Mouse (Mus musculus): Measurements from ENCODE around the gene Gm10638.

Gene Gm10638

GRCm38 (mm10) chr8:86728224-86728950 is 17.1 kb upstream of the Gm10638 start:
- POLR2A ChIA-PET, result interaction anchor here in 3 of 4 experiments (0.8 to 3.0 kb wide), 18 partner anchors 8 to 176 kb away, joined by 3 to 31 read pairs (median 4); partner anchors contain the start of genes Gm10638 (in 3 of the 3) and Siah1a (in 2 of the 3)

DNA sequence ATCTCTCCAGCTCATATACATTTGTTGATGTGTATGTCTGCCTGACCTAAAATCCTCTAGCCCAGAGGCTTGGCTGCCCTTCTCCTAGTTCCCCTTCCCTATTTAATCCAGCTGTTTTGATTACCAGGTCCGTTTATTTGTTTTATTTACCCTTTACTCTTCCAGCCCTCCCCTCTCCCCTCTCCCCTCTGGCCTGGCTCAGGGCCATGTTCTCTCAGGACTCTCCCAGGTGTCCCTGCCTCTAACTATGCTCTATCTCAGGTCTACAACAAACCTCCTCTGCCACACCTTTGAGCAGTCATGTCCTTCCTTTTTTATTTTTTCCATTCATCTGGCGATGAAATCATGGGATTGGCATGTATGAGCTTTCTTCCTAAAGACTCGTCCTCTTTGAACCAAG is 15.2 kb upstream of the Gm10638 start:
- POLR2A ChIA-PET, result interaction anchor here (0.6 to 2.2 kb wide), 9 partner anchors 9 to 1510 kb away, joined by 3 to 20 read pairs (median 5); partner anchors contain the start of genes Gm10638 (in 2 of the 4) and Siah1a (in 2 of the 4)
- CTCF ChIA-PET, result interaction anchor here in 1 of 4 experiments (0.5 kb wide), 1 partner anchor 1253 kb away, joined by 7 read pairs; no protein-coding TSS in a partner anchor

More at GRCm38 (mm10) chr8:86728224-86728950, 17.1 kb upstream of the Gm10638 start:
- CTCF ChIA-PET, result interaction anchor here in 2 of 4 experiments (0.6 to 1.4 kb wide), 4 partner anchors 43 to 740 kb away, joined by 3 read pairs; no protein-coding TSS in a partner anchor

DNA sequence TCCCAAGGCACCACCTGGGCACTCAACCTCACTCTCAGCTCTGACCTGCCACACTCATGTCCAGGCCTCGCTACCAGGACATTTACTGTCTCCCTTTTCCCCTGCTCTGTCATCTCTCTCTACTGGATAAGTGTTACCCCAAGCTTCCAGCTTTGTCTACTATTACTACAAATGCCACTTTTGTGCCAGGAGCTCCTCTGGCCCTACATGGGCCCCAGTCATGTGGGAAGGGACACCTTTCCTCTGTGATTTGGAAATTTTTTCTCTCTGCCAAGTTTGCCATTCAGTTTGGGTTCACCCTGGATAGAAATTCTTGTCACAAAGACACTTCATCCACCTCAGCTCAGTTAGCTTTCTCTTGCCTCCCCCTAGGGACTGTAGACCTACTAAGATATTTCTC is 14.6 kb upstream of the Gm10638 start:
- ChIA-PET CTCF (interaction anchor here in 1 of 4 experiments (0.5 to 0.6 kb wide), 4 partner anchors 54 to 1802 kb away, joined by 4 to 7 read pairs (median 4); no protein-coding TSS in a partner anchor), POLR2A (interaction anchor here in 3 of 4 experiments (0.8 to 2.2 kb wide), 9 partner anchors 10 to 1490 kb away, joined by 3 to 20 read pairs (median 4); partner anchors contain the start of genes Gm10638 (in 2 of the 3) and Siah1a (in 2 of the 3))

GRCm38 (mm10) chr8:86734171-86734570 is 11.3 kb upstream of the Gm10638 start:
- CTCF ChIA-PET, result interaction anchor here in 2 of 4 experiments (1.1 kb wide), 2 partner anchors 169 to 174 kb away, joined by 3 to 11 read pairs; no protein-coding TSS in a partner anchor
- POLR2A ChIA-PET, result interaction anchor here in 3 of 4 experiments (0.9 to 5.6 kb wide), 9 partner anchors 11 to 41 kb away, joined by 3 to 46 read pairs (median 5); partner anchors contain the start of genes Gm10638 (in 3 of the 3) and Siah1a (in 3 of the 3)

- ChIA-PET CTCF (interaction anchor here in 3 of 4 experiments (0.7 to 1.1 kb wide), 3 partner anchors 108 to 174 kb away, joined by 3 to 11 read pairs (median 3); no protein-coding TSS in a partner anchor), POLR2A (interaction anchor here in 3 of 4 experiments (0.7 to 5.6 kb wide), 14 partner anchors 8 to 174 kb away, joined by 3 to 46 read pairs (median 4); partner anchors contain the start of genes Gm10638 (in 3 of the 3) and Siah1a (in 3 of the 3))
Observed at GRCm38 (mm10) chr8:86734954-86735353, 10.5 kb upstream of the Gm10638 start.

GRCm38 (mm10) chr8:86735446-86736111 is 9.9 kb upstream of the Gm10638 start:
- ChIA-PET CTCF (interaction anchor here in 1 of 4 experiments (0.7 kb wide), 1 partner anchor 107 kb away, joined by 3 read pairs; no protein-coding TSS in a partner anchor), POLR2A (interaction anchor here in 3 of 4 experiments (0.6 to 5.6 kb wide), 19 partner anchors 9 to 173 kb away, joined by 3 to 46 read pairs (median 4); partner anchors contain the start of genes Gm10638 (in 3 of the 3) and Siah1a (in 3 of the 3))

DNA sequence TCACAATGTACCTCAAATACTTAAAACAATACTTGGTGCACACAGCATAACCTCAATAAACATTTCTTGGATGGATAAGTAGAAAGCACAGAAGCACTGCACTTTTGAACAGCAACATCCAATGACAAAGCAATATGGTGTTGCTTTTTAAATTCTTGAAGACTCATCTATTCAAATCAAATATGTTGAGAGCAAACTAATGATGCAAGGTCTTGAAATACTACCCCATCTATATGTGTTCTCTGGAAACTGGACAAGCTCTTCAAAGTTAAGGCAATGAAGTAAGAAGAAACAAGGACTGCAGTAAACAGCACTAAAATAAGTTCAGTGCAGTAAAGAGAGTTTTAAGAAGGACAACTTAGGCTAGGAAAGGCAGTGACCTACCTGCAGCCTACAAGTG is 4.6 kb upstream of the Gm10638 start:
- ChIA-PET CTCF (interaction anchor here in 1 of 4 experiments (0.5 to 0.6 kb wide), 2 partner anchors 111 to 168 kb away, joined by 3 read pairs; no protein-coding TSS in a partner anchor), POLR2A (interaction anchor here in 2 of 4 experiments (1.2 to 7.6 kb wide), 4 partner anchors 13 to 38 kb away, joined by 3 to 92 read pairs (median 18); no protein-coding TSS in a partner anchor)

DNA sequence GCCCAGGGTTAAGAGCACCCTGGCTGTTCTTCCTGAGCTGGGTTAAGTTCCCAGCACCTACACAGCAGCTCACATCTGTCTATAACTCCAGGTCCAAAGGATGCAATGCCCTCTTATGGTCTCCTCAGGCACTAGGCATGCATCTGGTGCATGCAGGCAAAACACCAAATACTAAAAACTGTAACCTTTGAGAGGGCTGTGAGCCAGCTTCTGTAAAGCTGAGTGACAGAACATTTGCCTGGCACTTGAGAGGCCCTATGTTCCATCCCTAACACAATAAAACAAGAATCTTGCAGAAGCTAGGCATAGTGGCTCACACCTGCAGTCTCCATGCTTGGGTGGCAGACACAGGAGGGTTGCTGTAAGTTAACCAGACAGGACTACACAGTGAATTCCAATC is 3.9 kb upstream of the Gm10638 start:
- POLR2A ChIA-PET, result interaction anchor here in 2 of 4 experiments (1.2 to 7.6 kb wide), 6 partner anchors 13 to 38 kb away, joined by 3 to 92 read pairs (median 15); no protein-coding TSS in a partner anchor
- CTCF ChIA-PET, result interaction anchor here in 1 of 4 experiments (0.6 kb wide), 1 partner anchor 110 kb away, joined by 3 read pairs; no protein-coding TSS in a partner anchor

DNA sequence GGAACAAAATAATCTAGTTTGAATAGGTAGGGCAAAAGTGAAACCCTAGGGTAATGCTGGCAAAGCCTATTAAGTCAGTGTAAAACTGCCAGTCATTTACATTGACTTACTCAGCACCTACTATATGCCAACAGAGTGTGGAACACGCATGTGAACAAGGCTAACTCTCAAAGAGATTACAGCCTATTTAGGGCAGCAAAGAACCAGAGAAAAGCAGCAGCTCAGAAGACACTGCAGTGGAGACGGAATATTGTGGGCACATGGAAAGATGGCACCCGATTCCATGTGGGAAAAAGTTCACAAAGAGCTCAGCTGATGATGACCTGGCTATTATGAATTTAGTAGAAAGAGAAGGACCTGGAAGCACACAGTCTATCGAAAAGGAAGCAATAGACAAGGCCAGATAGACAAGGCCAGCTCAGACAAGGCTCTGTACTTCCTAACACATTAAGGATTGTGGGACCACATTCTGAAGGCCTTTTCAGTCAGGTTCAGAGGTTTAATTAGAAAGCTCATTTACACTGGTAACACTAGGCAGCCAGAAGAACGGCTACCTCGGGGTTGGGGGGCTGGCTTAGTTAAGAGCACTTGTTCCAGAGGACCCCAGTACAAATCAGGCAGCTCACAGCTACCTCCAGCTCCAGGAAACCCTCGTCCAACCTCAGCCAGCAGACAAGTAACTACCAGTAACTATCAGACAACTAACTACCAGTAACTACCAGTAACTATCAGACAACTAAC is 2.7 kb upstream of the Gm10638 start:
- CTCF ChIA-PET, result interaction anchor here in 1 of 4 experiments (0.7 kb wide), 1 partner anchor 73 kb away, joined by 3 read pairs; no protein-coding TSS in a partner anchor
- POLR2A ChIA-PET, result interaction anchor here in 3 of 4 experiments (0.6 to 7.6 kb wide), 11 partner anchors 8 to 40 kb away, joined by 3 to 92 read pairs (median 4); no protein-coding TSS in a partner anchor

DNA sequence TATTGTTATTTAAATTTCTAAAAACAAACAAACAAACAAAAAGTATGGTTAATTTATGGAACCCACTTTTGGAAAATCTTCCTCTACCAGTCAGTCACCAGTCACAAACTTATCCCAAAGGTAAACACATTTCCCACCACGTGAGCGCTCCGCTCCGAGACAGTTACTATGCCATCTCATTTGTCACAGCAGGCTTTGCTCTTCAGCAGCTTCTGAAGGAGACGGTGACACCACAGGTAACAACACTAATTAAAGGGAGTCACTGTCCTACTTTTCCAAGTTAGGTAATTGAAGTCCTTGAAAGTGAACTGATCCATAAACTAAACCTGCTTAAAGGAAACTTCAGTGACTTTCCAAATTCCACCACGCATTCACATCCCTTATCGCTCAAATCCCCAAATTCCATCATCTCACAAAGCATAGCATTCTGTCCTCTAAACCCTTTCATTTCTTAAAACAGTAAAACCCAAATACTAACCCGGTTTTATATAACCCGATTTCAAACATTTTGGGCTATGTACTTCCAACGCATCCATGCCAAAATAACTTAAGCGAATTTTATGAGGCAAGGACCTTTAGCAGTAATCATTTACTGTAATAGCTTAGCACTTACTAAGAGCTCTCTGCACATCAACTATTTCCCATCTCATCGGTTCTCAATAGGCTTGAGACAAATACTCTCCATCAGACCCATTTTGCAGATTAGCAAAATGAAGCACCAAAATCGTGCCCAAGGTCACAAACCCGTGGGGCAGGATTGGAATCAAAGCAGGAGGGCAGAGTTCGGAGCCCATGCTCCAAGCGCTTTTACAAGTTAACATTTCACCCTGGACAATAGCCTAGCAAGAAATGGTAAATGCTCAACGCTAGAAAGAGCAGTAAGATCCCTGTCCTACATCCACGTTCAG is 932 bp upstream of the Gm10638 start:
- POLR2A ChIA-PET, result interaction anchor here (0.6 to 7.6 kb wide), 42 partner anchors 9 to 1272 kb away, joined by 3 to 92 read pairs (median 6); partner anchors contain the start of gene N4bp1 (in 1 of the 4)

DNA sequence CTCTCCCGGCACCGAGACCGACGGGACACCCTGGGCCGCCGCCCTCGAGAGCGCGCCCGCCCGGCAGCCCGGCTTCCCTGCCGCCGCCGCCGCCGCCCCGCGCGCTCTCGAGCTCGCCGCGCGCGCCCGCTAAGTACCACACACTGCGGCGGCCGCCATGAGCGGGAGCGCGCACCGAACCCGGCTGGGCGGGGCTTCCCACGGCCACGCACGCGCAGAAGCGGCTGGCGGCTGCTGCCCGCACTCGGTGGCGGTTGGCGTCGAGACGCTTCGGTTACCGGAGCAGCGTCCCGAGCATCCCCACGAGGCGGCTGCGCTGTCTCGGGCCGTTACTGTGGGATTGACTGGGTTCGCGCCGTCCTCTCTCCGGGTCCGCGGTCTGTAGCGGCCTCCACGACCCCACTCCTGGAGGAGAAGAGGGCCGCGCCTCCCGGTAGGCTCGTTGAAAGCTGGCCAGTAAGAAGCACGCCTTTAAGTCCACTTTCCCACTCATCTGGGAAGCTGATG is 489 bp downstream of the Gm10638 start:
- ChIA-PET CTCF (interaction anchor here in 2 of 4 experiments (0.7 to 1.7 kb wide), 4 partner anchors 29 to 162 kb away, joined by 3 to 4 read pairs (median 4); no protein-coding TSS in a partner anchor), POLR2A (interaction anchor here (0.6 to 7.6 kb wide), 56 partner anchors 8 to 1842 kb away, joined by 3 to 92 read pairs (median 5); partner anchors contain the start of gene N4bp1 (in 1 of the 4))

More for the DNA sequence above, 932 bp upstream of the Gm10638 start:
- CTCF ChIA-PET, result interaction anchor here in 2 of 4 experiments (1.2 to 1.7 kb wide), 2 partner anchors 11 to 164 kb away, joined by 3 to 4 read pairs; no protein-coding TSS in a partner anchor

DNA sequence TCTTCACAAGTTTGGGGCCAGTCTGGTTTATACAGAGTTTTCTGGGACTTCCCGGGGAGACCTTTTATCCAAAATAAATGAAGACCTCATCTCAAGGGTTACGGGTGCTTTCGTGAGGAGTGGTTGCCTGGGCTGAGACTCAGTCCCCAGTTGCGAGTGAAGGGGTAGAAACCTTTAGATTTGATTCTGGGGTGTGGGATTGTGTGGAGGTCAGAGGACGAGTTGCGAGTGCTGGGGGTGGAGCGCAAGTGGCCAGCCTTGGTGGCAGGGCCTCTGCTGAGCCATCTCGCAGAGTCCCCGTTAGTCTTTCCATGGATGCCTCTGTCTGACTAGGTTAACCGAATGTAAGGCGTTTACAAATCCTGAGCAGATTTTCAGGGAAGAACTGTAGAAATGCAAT is 1.0 kb downstream of the Gm10638 start:
- ChIA-PET CTCF (interaction anchor here in 2 of 4 experiments (1.2 to 1.7 kb wide), 3 partner anchors 74 to 162 kb away, joined by 3 to 4 read pairs (median 4); no protein-coding TSS in a partner anchor), POLR2A (interaction anchor here in 3 of 4 experiments (0.6 to 7.6 kb wide), 28 partner anchors 9 to 1843 kb away, joined by 3 to 92 read pairs (median 7); partner anchors contain the start of gene N4bp1 (in 1 of the 3))

- ChIA-PET POLR2A (no interaction called here), CTCF (interaction anchor here in 1 of 4 experiments (1.4 kb wide), 1 partner anchor 71 kb away, joined by 6 read pairs; no protein-coding TSS in a partner anchor)
Observed at GRCm38 (mm10) chr8:86749842-86750241, 4.3 kb downstream of the Gm10638 start.

DNA sequence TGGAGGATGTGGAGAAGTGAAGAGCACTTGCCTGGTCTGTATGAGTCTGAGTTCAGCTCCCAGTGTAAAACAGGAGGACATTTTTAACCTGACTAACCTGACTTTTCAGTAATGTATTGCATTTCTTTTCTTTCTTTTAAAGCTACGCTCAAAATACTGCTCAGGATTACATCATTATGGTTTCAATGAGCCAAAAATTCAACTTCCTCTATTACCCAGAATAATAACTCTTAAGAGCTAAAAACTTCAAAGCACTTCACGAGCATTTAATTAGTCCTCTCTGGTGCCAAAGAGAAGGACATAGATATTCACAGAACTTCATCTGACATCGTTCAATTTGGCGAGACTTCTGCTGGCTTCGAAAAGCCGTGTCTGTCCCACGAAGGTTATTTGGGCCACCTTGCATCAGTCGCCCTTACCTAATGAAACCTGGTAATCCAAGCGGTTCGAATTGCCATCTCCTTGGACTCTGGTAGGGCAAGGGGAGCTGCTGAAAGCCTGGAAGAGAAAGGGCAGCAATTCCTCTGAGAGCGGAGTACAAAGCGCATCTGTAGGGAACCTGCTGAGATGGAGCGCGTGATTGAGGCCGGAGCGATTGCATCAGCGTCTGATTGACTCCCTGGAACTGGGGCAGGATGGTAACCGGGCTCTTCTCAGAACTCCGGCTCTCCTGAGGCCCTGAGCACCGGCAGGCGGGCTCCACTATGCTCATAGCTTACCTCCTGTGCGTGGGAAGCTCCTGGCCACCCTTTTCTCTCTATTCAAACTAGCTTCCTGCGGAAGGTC is 11.6 kb downstream of the Gm10638 start:
- ChIA-PET CTCF (interaction anchor here in 2 of 4 experiments (0.6 to 1.4 kb wide), 4 partner anchors 112 to 1072 kb away, joined by 3 to 6 read pairs (median 4); no protein-coding TSS in a partner anchor), POLR2A (interaction anchor here (0.6 to 4.9 kb wide), 62 partner anchors 9 to 1465 kb away, joined by 3 to 92 read pairs (median 5); partner anchors contain the start of genes Gm10638 (in 4 of the 4), Siah1a (in 4 of the 4) and N4bp1 (in 1 of the 4))

- ChIA-PET POLR2A (interaction anchor here in 2 of 4 experiments (1.1 to 4.4 kb wide), 3 partner anchors 12 to 84 kb away, joined by 3 to 20 read pairs (median 10); no protein-coding TSS in a partner anchor), CTCF (no interaction called here)
Observed at GRCm38 (mm10) chr8:86758651-86759050, 13.2 kb downstream of the Gm10638 start.

Measured in embryonic stem cell, embryonic (primary cell).